In the genomic region with DNA sequence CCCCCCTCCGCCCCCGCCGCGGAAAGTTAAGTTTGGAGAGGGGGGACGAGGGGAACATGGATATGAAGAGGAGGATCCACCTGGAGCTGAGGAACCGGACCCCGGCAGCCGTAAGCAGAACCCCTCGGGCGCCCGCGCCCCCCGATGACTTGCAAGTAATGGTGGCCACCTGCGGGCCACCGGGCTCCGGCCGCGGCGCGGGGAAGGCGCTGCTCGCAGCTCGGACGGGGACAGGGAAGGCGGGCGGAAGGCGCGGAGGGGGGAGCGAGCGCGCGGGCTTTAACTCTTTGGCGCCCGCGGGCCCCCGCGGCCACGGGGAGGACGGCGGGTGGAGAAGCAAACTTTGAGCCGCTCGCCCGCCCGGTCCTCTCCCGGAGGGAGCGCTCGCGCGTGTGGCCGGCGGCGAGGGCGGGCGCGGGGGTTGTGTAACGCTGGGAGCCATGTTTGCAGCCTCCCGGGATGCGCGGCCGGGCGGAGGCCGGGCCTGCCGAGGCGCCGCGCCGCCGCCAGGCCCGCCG, we compare ENCODE assay signal across 8 mouse cellular contexts. TPM values are rescaled to one million over a fixed set of nuclear protein-coding genes. Genes with fewer than 3 reads are reported as not detected.
DNase-seq lines count a peak whose midpoint lies in the region; ATAC-seq lines count a peak whose summit lies in the region.

No protein-coding gene starts in this region.

- H3K36me3 ChIP-seq in embryonic facial prominence, embryonic 13.5 days, result no peaks in the 10 kb centered on the region
- no peaks in the 10 kb centered on the region for H3K36me3 ChIP-seq in heart, embryonic 11.5 days (ENCODE audit: control insufficient read depth, insufficient read depth, low read length)
- no peaks in the 10 kb centered on the region for H3K36me3 ChIP-seq in kidney, embryonic 15.5 days
- H3K36me3 ChIP-seq in liver, embryonic 11.5 days (ENCODE audit: control insufficient read depth, insufficient read depth, low read length), result no peaks in the 10 kb centered on the region
- no peaks in the 10 kb centered on the region for H3K36me3 ChIP-seq in stomach, embryonic 14.5 days (ENCODE audit: control insufficient read depth, insufficient read depth, low read length)

- ATAC-seq in monocyte, adult 5-6 weeks (replicated peaks; ENCODE audit: insufficient number of reproducible peaks, low FRiP score, low TSS enrichment, poor library complexity, severe bottlenecking), result no peak
- peak; percentile 23 for ATAC-seq in embryonic facial prominence, embryonic 13.5 days (ENCODE audit: insufficient number of reproducible peaks, insufficient read depth, low FRiP score, low TSS enrichment, low read depth)
- ATAC-seq in heart, embryonic 11.5 days (replicated peaks; ENCODE audit: insufficient number of reproducible peaks, low FRiP score, low TSS enrichment), result peak; percentile 8; the same call in 1 of the 2 replicates
- ATAC-seq in kidney, embryonic 15.5 days (replicated peaks; ENCODE audit: low FRiP score), result peak; percentile 46
- ATAC-seq in liver, embryonic 11.5 days (replicated peaks; ENCODE audit: low FRiP score), result peak; percentile 3; the same call in 1 of the 2 replicates
- ATAC-seq in stomach, embryonic 14.5 days (ENCODE audit: insufficient number of reproducible peaks, insufficient read depth, low FRiP score, low read depth), result peak; percentile 19

- no peaks in the 10 kb centered on the region for H3K27me3 ChIP-seq in embryonic facial prominence, embryonic 13.5 days
- no peaks in the 10 kb centered on the region for H3K27me3 ChIP-seq in heart, embryonic 11.5 days (ENCODE audit: control insufficient read depth, insufficient read depth, low read length)
- H3K27me3 ChIP-seq in kidney, embryonic 15.5 days, result no peaks in the 10 kb centered on the region
- H3K27me3 ChIP-seq in liver, embryonic 11.5 days (replicated peaks; ENCODE audit: control insufficient read depth, insufficient read depth, low read length), result no peaks in the 10 kb centered on the region
- H3K27me3 ChIP-seq in stomach, embryonic 14.5 days (ENCODE audit: control insufficient read depth, insufficient read depth, low read length), result no peaks in the 10 kb centered on the region

- peaks cover 39% of the 10 kb centered on the region for H3K4me1 ChIP-seq in embryonic facial prominence, embryonic 13.5 days
- H3K4me1 ChIP-seq in heart, embryonic 11.5 days (ENCODE audit: control insufficient read depth, insufficient read depth, low read length), result peaks cover 33% of the 10 kb centered on the region
- H3K4me1 ChIP-seq in kidney, embryonic 15.5 days, result peaks cover 43% of the 10 kb centered on the region
- peaks cover 53% of the 10 kb centered on the region for H3K4me1 ChIP-seq in liver, embryonic 11.5 days (replicated peaks; ENCODE audit: control insufficient read depth, insufficient read depth, low read length)
- H3K4me1 ChIP-seq in stomach, embryonic 14.5 days (ENCODE audit: control insufficient read depth, insufficient read depth, low read length), result peaks cover 24% of the 10 kb centered on the region

- peak overlapping the region; percentile 99 for H3K9ac ChIP-seq in embryonic facial prominence, embryonic 13.5 days
- H3K9ac ChIP-seq in heart, embryonic 11.5 days (ENCODE audit: low read depth, low read length), result peak overlapping the region; percentile 99
- H3K9ac ChIP-seq in kidney, embryonic 15.5 days, result peak overlapping the region; percentile 99
- H3K9ac ChIP-seq in liver, embryonic 11.5 days (ENCODE audit: low read depth, low read length), result peak overlapping the region; percentile 100
- H3K9ac ChIP-seq in stomach, embryonic 14.5 days (replicated peaks; ENCODE audit: low read depth, low read length), result peak overlapping the region; percentile 99

- under 1% methylated on average over 58 of the region's 70 CpGs for WGBS in embryonic facial prominence, embryonic 13.5 days
- under 1% methylated on average over 62 of the region's 70 CpGs for WGBS in heart, embryonic 11.5 days (ENCODE audit: insufficient replicate concordance)
- WGBS in kidney, embryonic 15.5 days, result under 1% methylated on average over 59 of the region's 70 CpGs
- under 1% methylated on average over 62 of the region's 70 CpGs for WGBS in liver, embryonic 11.5 days
- 1% methylated on average over 51 of the region's 70 CpGs for WGBS in stomach, embryonic 14.5 days

- H3K27ac ChIP-seq in embryonic facial prominence, embryonic 13.5 days, result peak overlapping the region; percentile 100
- H3K27ac ChIP-seq in heart, embryonic 11.5 days (ENCODE audit: low read depth, low read length), result peak overlapping the region; percentile 99
- peak overlapping the region; percentile 99 for H3K27ac ChIP-seq in kidney, embryonic 15.5 days
- peak overlapping the region; percentile 100 for H3K27ac ChIP-seq in liver, embryonic 11.5 days (ENCODE audit: low read depth, low read length)
- peak overlapping the region; percentile 99 for H3K27ac ChIP-seq in stomach, embryonic 14.5 days (ENCODE audit: low read length)

- peak; percentile 7 to 47 for DNase-seq in monocyte, adult 2 months (ENCODE audit: low read depth in 1 of 2, low spot score in 2 of 2)
- DNase-seq in liver, embryonic 11.5 days (ENCODE audit: low spot score), result no peak
- DNase-seq in neural tube, embryonic 10.5 days (ENCODE audit: extremely low spot score, low spot score), result peak; percentile 78

- peak overlapping the region; percentile 81 for H3K4me2 ChIP-seq in embryonic facial prominence, embryonic 13.5 days
- H3K4me2 ChIP-seq in heart, embryonic 11.5 days, result peak overlapping the region; percentile 78
- peak overlapping the region; percentile 86 for H3K4me2 ChIP-seq in kidney, embryonic 15.5 days
- peak overlapping the region; percentile 95; the same call in 1 of the 2 replicates for H3K4me2 ChIP-seq in liver, embryonic 11.5 days
- H3K4me2 ChIP-seq in stomach, embryonic 14.5 days (replicated peaks; ENCODE audit: low read depth, low read length), result peak overlapping the region; percentile 84

- H3K4me3 ChIP-seq in embryonic facial prominence, embryonic 13.5 days, result peak overlapping the region; percentile 87
- peak overlapping the region; percentile 94 for H3K4me3 ChIP-seq in heart, embryonic 11.5 days (ENCODE audit: low read depth, low read length)
- H3K4me3 ChIP-seq in kidney, embryonic 15.5 days (replicated peaks), result peak overlapping the region; percentile 93
- H3K4me3 ChIP-seq in liver, embryonic 11.5 days (ENCODE audit: low read depth, low read length), result peak overlapping the region; percentile 98
- peak overlapping the region; percentile 89 for H3K4me3 ChIP-seq in stomach, embryonic 14.5 days (ENCODE audit: low read depth, low read length)

- H3K9me3 ChIP-seq in embryonic facial prominence, embryonic 13.5 days, result no peaks in the 10 kb centered on the region
- H3K9me3 ChIP-seq in heart, embryonic 11.5 days (replicated peaks; ENCODE audit: control insufficient read depth, low read length), result no peaks in the 10 kb centered on the region
- H3K9me3 ChIP-seq in kidney, embryonic 15.5 days (replicated peaks), result no peaks in the 10 kb centered on the region
- H3K9me3 ChIP-seq in liver, embryonic 11.5 days (ENCODE audit: control insufficient read depth, low read length), result no peaks in the 10 kb centered on the region
- no peaks in the 10 kb centered on the region for H3K9me3 ChIP-seq in stomach, embryonic 14.5 days (ENCODE audit: control insufficient read depth, low read depth, low read length)

RNA-seq across cellular contexts. Expression of gene Anp32b, which starts 0.6 kb away (rescaled TPM):
- total RNA-seq in monocyte, adult 5-6 weeks (2017), result 36.8 to 64.0 TPM (median 47.0 TPM) in 3 replicates
- 313 and 339 TPM in 2 replicates for polyA plus RNA-seq in embryonic facial prominence, embryonic 13.5 days (2015; fragmentation: Nextera tagmentation; extraction: Ambion mirVana)
- 213 and 243 TPM in 2 replicates for polyA plus RNA-seq in heart, embryonic 11.5 days (2014; fragmentation: Nextera tagmentation; extraction: Ambion mirVana)
- 339 and 351 TPM in 2 replicates for polyA plus RNA-seq in kidney, embryonic 15.5 days (2015; fragmentation: Nextera tagmentation; extraction: Ambion mirVana)
- polyA plus RNA-seq in liver, embryonic 11.5 days (2014; fragmentation: Nextera tagmentation; extraction: Ambion mirVana), result 586 and 618 TPM in 2 replicates
- 242 and 249 TPM in 2 replicates for polyA plus RNA-seq in stomach, embryonic 14.5 days (2014; fragmentation: Nextera tagmentation; extraction: Ambion mirVana)

RNA-seq across cellular contexts. Expression of gene Nans, which starts 37.7 kb away (rescaled TPM):
- 38.6 to 51.6 TPM (median 42.3 TPM) in 3 replicates for total RNA-seq in monocyte, adult 5-6 weeks (2017)
- 88.1 and 105 TPM in 2 replicates for polyA plus RNA-seq in embryonic facial prominence, embryonic 13.5 days (2015; fragmentation: Nextera tagmentation; extraction: Ambion mirVana)
- polyA plus RNA-seq in heart, embryonic 11.5 days (2014; fragmentation: Nextera tagmentation; extraction: Ambion mirVana), result 75.7 and 84.2 TPM in 2 replicates
- polyA plus RNA-seq in kidney, embryonic 15.5 days (2015; fragmentation: Nextera tagmentation; extraction: Ambion mirVana), result 73.0 and 82.4 TPM in 2 replicates
- 108 and 109 TPM in 2 replicates for polyA plus RNA-seq in liver, embryonic 11.5 days (2014; fragmentation: Nextera tagmentation; extraction: Ambion mirVana)
- 75.9 and 77.2 TPM in 2 replicates for polyA plus RNA-seq in stomach, embryonic 14.5 days (2014; fragmentation: Nextera tagmentation; extraction: Ambion mirVana)

RNA-seq across cellular contexts. Expression of gene Hemgn, which starts 38.0 kb away (rescaled TPM):
- total RNA-seq in monocyte, adult 5-6 weeks (2017), result 0.95 to 1.4 TPM (median 0.96 TPM) in 3 replicates
- 0.87 and 4.4 TPM in 2 replicates for polyA plus RNA-seq in embryonic facial prominence, embryonic 13.5 days (2015; fragmentation: Nextera tagmentation; extraction: Ambion mirVana)
- polyA plus RNA-seq in heart, embryonic 11.5 days (2014; fragmentation: Nextera tagmentation; extraction: Ambion mirVana), result 64.3 and 76.3 TPM in 2 replicates
- polyA plus RNA-seq in kidney, embryonic 15.5 days (2015; fragmentation: Nextera tagmentation; extraction: Ambion mirVana), result 3.3 and 7.1 TPM in 2 replicates
- polyA plus RNA-seq in liver, embryonic 11.5 days (2014; fragmentation: Nextera tagmentation; extraction: Ambion mirVana), result 206 and 233 TPM in 2 replicates
- 0.39 and 0.94 TPM in 2 replicates for polyA plus RNA-seq in stomach, embryonic 14.5 days (2014; fragmentation: Nextera tagmentation; extraction: Ambion mirVana)
